Mouse (Mus musculus) liver, adult (tissue): ENCODE results near the gene Dkk2.

Experiments
- GATA4 ChIP-seq: IDR thresholded peaks from 2 replicates; pipeline ENCODE4 v1.6.1; 2014; ENCODE audit warnings: mild to moderate bottlenecking, low read length; ENCODE audit not compliant: insufficient replicate concordance

The Dkk2 gene

DNA sequence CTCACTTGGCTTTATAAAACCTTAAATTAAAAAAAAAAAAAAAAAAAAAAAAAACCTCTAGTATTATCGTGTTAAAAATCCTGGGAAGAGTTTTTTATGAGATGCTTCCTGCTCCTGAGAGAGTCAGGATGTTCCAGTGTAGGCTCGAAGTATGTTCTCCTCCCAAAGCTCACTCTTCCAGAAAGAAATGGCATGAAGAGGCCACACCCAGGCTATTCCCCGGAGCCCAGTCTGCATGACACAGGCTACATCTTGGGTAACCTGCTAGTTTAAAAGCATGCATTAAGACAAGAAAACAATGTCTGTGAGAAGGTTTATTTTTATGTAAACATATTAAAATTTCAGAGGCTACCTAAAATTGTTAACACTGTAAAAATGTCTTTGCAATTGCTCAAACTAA is 15.7 kb downstream of the Dkk2 start:
- no peak for TF ChIP-seq GATA4

DNA sequence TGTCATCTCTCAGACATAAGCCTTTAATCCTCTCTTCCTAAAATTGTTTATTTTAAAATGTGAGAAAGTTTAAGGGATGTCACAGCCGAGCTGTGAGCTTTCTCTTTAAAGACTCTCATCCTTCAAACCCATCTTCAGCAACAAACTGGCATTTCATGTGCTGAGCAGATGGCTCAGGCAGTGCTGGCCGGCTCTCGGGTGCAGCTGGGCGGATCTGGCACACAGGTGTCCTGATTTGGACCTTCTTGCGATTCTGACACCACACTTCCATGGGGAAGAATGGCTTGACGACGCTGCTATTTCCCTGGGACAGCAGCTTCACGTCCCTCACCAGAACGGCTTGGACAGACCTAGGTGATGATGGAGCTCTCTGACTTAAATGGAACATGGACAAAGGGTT is 17.9 kb downstream of the Dkk2 start:
- TF ChIP-seq GATA4: no peak

DNA sequence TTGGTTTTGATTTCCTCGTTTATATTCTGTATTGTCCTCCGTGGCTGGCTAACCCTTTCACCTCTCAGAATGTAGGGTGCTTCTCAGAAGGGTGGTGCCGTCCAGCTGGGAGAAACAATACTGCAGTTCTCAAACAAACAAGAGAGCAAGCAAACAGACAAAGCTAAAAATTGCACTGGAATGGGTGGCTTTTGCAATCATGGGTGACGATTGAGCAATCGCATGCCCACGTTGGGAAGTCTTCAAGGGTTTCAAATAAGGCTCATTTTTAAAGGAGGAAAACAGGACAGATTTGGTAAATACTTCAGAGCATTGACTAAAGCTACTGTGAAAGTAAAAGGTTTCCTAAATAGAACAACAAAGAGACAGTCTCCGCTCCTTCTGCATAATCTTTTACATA is 18.4 kb downstream of the Dkk2 start:
- TF ChIP-seq GATA4: no peak

DNA sequence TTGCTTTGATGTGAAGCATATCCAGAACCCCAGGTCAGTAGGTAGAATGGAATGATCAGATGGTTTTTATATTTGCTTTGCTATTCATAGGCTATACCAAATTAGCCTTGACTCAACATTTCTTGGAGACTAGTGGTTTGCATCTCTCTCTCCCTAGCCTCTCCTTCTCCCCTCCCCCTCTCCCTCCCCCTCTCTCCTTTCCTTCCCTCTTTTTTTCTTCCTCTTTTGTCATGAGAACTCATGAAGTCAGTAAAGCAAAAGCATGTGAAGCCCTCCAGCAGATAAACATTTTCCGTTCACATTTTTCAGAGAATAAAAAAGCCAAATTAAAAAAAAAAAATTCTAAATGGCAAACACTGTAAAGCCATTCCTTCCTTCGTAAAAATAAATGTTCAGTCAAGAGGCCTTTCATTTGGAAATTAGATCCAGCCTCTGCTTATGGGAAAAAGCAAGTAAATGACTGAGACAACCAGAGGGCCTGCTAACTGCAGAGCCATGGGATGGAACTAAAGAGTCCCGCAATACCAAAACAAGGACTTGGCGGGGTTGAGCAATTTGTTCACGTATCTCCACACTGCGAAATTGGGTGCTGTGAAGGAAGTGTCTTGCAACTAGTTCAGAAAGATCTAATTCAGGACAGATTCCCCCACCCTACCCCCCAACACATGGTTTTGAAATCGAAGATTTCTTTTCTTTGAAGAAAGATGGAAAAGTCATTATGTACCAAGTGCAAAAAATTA is 30.9 kb downstream of the Dkk2 start:
- TF ChIP-seq GATA4: no peak

- TF ChIP-seq GATA4: no peak
These were observed 36.3 kb downstream of the Dkk2 start for GRCm38 (mm10) chr3:132121344-132121743.

GRCm38 (mm10) chr3:132122581-132122980 is 37.5 kb downstream of the Dkk2 start:
- no peak for TF ChIP-seq GATA4

DNA sequence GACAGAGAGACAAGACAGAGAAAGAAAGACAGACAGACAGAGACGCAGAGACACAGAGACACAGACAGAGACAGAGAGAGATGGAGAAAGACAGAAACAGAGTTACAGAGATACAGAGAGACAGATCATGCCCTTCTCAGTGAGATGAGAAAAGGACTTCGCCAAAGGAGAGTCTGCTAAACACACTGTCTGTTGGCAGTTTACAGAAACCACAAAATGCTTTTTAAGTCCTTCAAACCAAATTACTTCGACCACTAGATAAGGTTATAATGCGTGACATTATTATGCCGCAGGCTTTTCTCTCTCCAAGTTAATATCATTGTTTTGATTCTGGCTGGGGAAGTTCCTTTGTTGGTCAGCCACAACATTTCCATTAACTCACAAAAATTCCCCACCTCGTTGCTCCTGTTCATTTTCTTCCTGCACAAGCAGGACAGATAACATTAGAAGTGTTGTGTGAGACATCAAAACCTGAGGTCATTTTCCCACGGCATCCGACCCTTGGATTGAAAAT is 40.2 kb downstream of the Dkk2 start:
- TF ChIP-seq GATA4: no peak

GRCm38 (mm10) chr3:132129730-132130274 is 44.7 kb downstream of the Dkk2 start:
- TF ChIP-seq GATA4: no peak

DNA sequence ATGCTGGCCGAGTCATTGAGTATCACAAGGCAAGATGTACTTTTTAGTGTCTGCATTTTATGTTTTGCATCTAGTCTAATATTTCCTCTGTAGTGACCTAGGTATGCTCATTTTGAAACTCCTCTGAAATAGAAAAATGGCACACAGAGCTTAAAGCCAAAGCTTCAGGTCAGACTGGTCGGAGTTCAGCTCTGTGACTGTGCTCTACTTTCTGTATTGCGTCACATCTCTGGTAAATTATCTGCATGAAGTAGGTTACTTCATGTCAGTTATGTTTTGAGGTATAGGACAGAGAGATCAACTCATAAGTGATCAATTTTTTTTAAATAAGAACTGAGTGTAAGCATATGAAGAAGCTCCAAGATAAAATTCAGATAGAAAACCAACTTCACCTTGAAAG is 45.7 kb downstream of the Dkk2 start:
- TF ChIP-seq GATA4: no peak

- TF ChIP-seq GATA4: no peak
These were observed 46.8 kb downstream of the Dkk2 start for GRCm38 (mm10) chr3:132131939-132132338.

DNA sequence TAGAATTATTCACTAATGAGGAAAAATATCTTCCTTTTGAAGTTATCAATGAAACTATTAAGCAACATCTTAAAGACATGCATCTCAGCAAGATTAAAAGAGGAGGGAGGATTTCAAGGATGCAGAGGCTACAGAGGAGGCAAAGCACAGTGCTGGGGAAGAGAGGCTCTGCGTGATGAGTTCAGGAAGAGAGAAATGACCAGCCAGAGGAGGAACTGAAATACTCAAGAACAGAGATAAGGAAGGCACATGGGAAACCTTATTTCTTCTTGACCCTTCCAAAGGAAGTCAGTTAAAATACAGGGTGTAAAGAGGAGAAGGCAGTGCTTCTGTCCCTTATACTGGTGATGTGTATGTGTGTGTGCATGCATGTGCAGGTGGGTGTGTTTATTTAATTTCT is 49.4 kb downstream of the Dkk2 start:
- TF ChIP-seq GATA4: no peak

- no peak for TF ChIP-seq GATA4
These were observed 52.8 kb downstream of the Dkk2 start for GRCm38 (mm10) chr3:132137802-132138378.

GRCm38 (mm10) chr3:132141031-132141430 is 55.9 kb downstream of the Dkk2 start:
- no peak for TF ChIP-seq GATA4

- no peak for TF ChIP-seq GATA4
These were observed 64.4 kb downstream of the Dkk2 start for GRCm38 (mm10) chr3:132149446-132150025.

DNA sequence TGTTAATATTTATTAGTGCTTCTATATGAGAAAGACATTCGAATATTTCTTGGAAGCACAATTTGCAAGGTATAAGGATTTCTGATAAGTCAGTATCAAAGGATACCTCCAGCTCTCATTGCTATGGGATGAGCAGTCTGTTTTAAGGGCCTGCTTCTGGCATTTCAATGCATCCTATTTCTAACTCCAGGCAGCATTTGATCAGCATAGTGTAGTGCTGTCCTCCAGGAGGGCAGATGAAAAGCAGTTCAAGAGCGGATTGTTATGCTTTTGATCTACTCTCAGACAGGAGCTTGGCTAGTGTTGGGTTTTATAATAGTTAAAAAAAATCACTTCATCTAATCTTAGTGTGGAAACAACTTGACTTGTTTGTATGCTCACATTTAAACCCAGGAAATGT is 73.7 kb downstream of the Dkk2 start:
- no peak for TF ChIP-seq GATA4

DNA sequence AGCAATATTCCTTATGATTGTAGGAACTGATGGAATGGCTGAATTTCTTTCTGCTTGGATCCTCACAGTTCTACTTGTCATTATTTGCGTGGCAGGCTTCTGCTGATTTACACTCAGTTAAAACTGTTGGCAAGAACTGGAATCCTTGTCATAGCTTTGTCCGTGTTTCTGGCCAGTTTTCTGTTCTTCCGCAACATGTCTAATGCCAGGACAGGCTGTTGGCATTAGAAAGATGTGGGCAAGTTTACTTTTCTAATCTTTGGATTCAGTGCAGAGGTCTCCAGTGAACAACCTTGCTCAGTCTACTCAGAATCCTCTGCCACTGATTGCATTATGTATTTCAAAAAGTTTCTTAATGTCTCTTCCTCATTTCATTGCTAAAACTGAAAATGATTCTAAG is 83.8 kb downstream of the Dkk2 start:
- TF ChIP-seq GATA4: no peak
